Mouse (Mus musculus) lung, embryonic 16.5 days (tissue): Measurements from ENCODE around the gene Mecom. TPM values are rescaled to one million over a fixed set of nuclear protein-coding genes. Genes with fewer than 3 reads are reported as not detected.

Experiments used
- ATAC-seq: fragments of 200-750 bp; cut with Nextera tagmentation; 2 replicates; pipeline ENCODE4 v1.8.0; 2017; ENCODE audit warnings: low read depth, mild to moderate bottlenecking, moderate library complexity
- H3K27ac ChIP-seq: fragments of 300-500 bp; sonication (generic); 2 replicates; pipeline ENCODE4 v1.5.1; 2014; ENCODE audit warnings: mild to moderate bottlenecking, control low read depth, low read length
- H3K27me3 ChIP-seq: fragments of 300-500 bp; sonication (generic); 2 replicates; pipeline ENCODE4 v1.6.1; 2014; ENCODE audit warnings: low read depth, low read length, mixed read lengths; ENCODE audit not compliant: control insufficient read depth, insufficient read depth
- H3K36me3 ChIP-seq: fragments of 300-500 bp; sonication (generic); 2 replicates; pipeline ENCODE4 v1.6.1; 2014; ENCODE audit warnings: low read length; ENCODE audit not compliant: control insufficient read depth, insufficient read depth
- H3K4me1 ChIP-seq: fragments of 300-500 bp; sonication (generic); replicated peaks from 2 replicates; pipeline ENCODE4 v1.6.1; 2014; ENCODE audit warnings: low read length, mixed read lengths; ENCODE audit not compliant: control insufficient read depth, insufficient read depth
- H3K4me2 ChIP-seq: fragments of 300-500 bp; sonication (generic); 2 replicates; pipeline ENCODE4 v1.6.1; 2014; ENCODE audit warnings: low read depth, low read length, control low read depth
- H3K4me3 ChIP-seq: fragments of 300-500 bp; sonication (generic); 2 replicates; pipeline ENCODE4 v1.5.1; 2014; ENCODE audit warnings: mild to moderate bottlenecking, low read length, control low read depth
- H3K9ac ChIP-seq: fragments of 300-500 bp; sonication (generic); 2 replicates; pipeline ENCODE4 v1.6.1; 2014; ENCODE audit warnings: low read length, control low read depth
- H3K9me3 ChIP-seq: fragments of 300-500 bp; sonication (generic); 2 replicates; pipeline ENCODE4 v1.6.1; 2016; ENCODE audit warnings: low read length; ENCODE audit not compliant: control insufficient read depth
- WGBS: fragments of 180-500 bp; shearing (Covaris S2); extraction: QIAGEN DNeasy Blood & Tissue Kit; methylation state at CpG from one replicate; pipeline ENCODE4 v1.1.7; 2014; 5-methylcytosine and 5-hydroxymethylcytosine counted together
- polyA plus RNA-seq: library from polyadenylated mRNA; unstranded; fragments of >200 nt; fragmentation: Nextera tagmentation; extraction: Ambion mirVana; gene quantifications from 2 replicates; pipeline ENCODE4 v1.2.1, GENCODE M21; 2015

Gene Mecom
- polyA plus RNA-seq, 1 experiment from 2014 or later: 73.4 TPM

- Histone ChIP-seq H3K4me3 (peak overlapping the region; percentile 7; the same call in 1 of the 2 replicates), H3K9me3 (no peaks in the 10 kb centered on the region), H3K27ac (0 out of 2 replicates have a peak overlapping the region, but pooled peaks have one; percentile 14), H3K4me2 (peak overlapping the region; percentile 35), H3K36me3 (no peaks in the 10 kb centered on the region), H3K27me3 (no peaks in the 10 kb centered on the region), H3K9ac (no peak overlapping the region), H3K4me1 (peaks cover 11% of the 10 kb centered on the region)
- no peak for ATAC-seq
- WGBS: 41% methylated on average over 16 of the region's 16 CpGs
These were observed 176.8 kb downstream of the Mecom start for GRCm38 (mm10) chr3:30370860-30371455.

- H3K4me3 ChIP-seq: no peak overlapping the region
- 81% methylated on average over 7 of the region's 7 CpGs for WGBS
- peaks cover 9% of the 10 kb centered on the region for H3K4me1 ChIP-seq
- no peaks in the 10 kb centered on the region for H3K9me3 ChIP-seq
- no peaks in the 10 kb centered on the region for H3K36me3 ChIP-seq
- no peaks in the 10 kb centered on the region for H3K27me3 ChIP-seq
- H3K4me2 ChIP-seq: no peak overlapping the region
- H3K9ac ChIP-seq: no peak overlapping the region
- ATAC-seq: no peak
- H3K27ac ChIP-seq: no peak overlapping the region
These were observed 181.2 kb downstream of the Mecom start for GRCm38 (mm10) chr3:30366621-30367020.

- no peaks in the 10 kb centered on the region for H3K27me3 ChIP-seq
- no peaks in the 10 kb centered on the region for H3K9me3 ChIP-seq
- no peak overlapping the region for H3K4me3 ChIP-seq
- H3K4me2 ChIP-seq: no peak overlapping the region
- H3K4me1 ChIP-seq: peaks cover 7% of the 10 kb centered on the region
- WGBS: 56% methylated on average over 5 of the region's 5 CpGs
- H3K36me3 ChIP-seq: no peaks in the 10 kb centered on the region
- no peak overlapping the region for H3K27ac ChIP-seq
- H3K9ac ChIP-seq: no peak overlapping the region
- peak; percentile 34; the same call in 1 of the 2 replicates for ATAC-seq
These were observed 186.6 kb downstream of the Mecom start for GRCm38 (mm10) chr3:30361190-30361589.

- Histone ChIP-seq H3K36me3 (no peaks in the 10 kb centered on the region), H3K9ac (no peak overlapping the region), H3K4me2 (no peak overlapping the region), H3K9me3 (no peaks in the 10 kb centered on the region), H3K4me1 (no peaks in the 10 kb centered on the region), H3K27ac (no peak overlapping the region; the same call in 1 of the 2 replicates), H3K4me3 (no peak overlapping the region), H3K27me3 (no peaks in the 10 kb centered on the region)
- WGBS: 30% methylated on average over 6 of the region's 6 CpGs
- peak; percentile 79 for ATAC-seq
These were observed 193.7 kb downstream of the Mecom start for GRCm38 (mm10) chr3:30353878-30354727.

GRCm38 (mm10) chr3:30349279-30349678 is 198.5 kb downstream of the Mecom start:
- no peak overlapping the region for H3K27ac ChIP-seq
- no peak overlapping the region for H3K9ac ChIP-seq
- H3K4me1 ChIP-seq: no peaks in the 10 kb centered on the region
- H3K4me3 ChIP-seq: no peak overlapping the region
- WGBS: 60% methylated on average over 7 of the region's 7 CpGs
- H3K27me3 ChIP-seq: no peaks in the 10 kb centered on the region
- H3K36me3 ChIP-seq: no peaks in the 10 kb centered on the region
- no peaks in the 10 kb centered on the region for H3K9me3 ChIP-seq
- ATAC-seq: no peak
- no peak overlapping the region for H3K4me2 ChIP-seq

- Histone ChIP-seq H3K4me1 (no peaks in the 10 kb centered on the region), H3K4me2 (no peak overlapping the region), H3K36me3 (no peaks in the 10 kb centered on the region), H3K9me3 (no peaks in the 10 kb centered on the region), H3K27ac (no peak overlapping the region), H3K4me3 (no peak overlapping the region), H3K27me3 (no peaks in the 10 kb centered on the region), H3K9ac (no peak overlapping the region)
- peak; percentile 47; the same call in 1 of the 2 replicates for ATAC-seq
- WGBS: 75% methylated on average over 4 of the region's 4 CpGs
These were observed 203.7 kb downstream of the Mecom start for GRCm38 (mm10) chr3:30344151-30344550.

- no peak overlapping the region for H3K9ac ChIP-seq
- no peak overlapping the region for H3K27ac ChIP-seq
- WGBS: 76% methylated on average over 6 of the region's 6 CpGs
- H3K4me2 ChIP-seq: no peak overlapping the region
- H3K27me3 ChIP-seq: no peaks in the 10 kb centered on the region
- H3K36me3 ChIP-seq: no peaks in the 10 kb centered on the region
- no peaks in the 10 kb centered on the region for H3K4me1 ChIP-seq
- no peak overlapping the region for H3K4me3 ChIP-seq
- H3K9me3 ChIP-seq: no peaks in the 10 kb centered on the region
- ATAC-seq: no peak
These were observed 215.5 kb downstream of the Mecom start for GRCm38 (mm10) chr3:30332337-30332736.

GRCm38 (mm10) chr3:30330476-30330875 is 217.3 kb downstream of the Mecom start:
- WGBS: 62% methylated on average over 3 of the region's 3 CpGs
- H3K9me3 ChIP-seq: no peaks in the 10 kb centered on the region
- H3K27me3 ChIP-seq: no peaks in the 10 kb centered on the region
- H3K27ac ChIP-seq: no peak overlapping the region
- no peak overlapping the region for H3K4me2 ChIP-seq
- no peaks in the 10 kb centered on the region for H3K36me3 ChIP-seq
- no peak overlapping the region for H3K4me3 ChIP-seq
- no peak overlapping the region for H3K9ac ChIP-seq
- no peak for ATAC-seq
- H3K4me1 ChIP-seq: no peaks in the 10 kb centered on the region

GRCm38 (mm10) chr3:30330021-30330420 is 217.8 kb downstream of the Mecom start:
- Histone ChIP-seq H3K9me3 (no peaks in the 10 kb centered on the region), H3K27me3 (no peaks in the 10 kb centered on the region), H3K27ac (no peak overlapping the region), H3K4me3 (no peak overlapping the region), H3K4me1 (no peaks in the 10 kb centered on the region), H3K36me3 (no peaks in the 10 kb centered on the region), H3K9ac (no peak overlapping the region), H3K4me2 (no peak overlapping the region)
- ATAC-seq: no peak
- WGBS: 54% methylated on average over 3 of the region's 3 CpGs
